Mouse (Mus musculus) forebrain, embryonic 11.5 days (tissue): ENCODE results near the gene Ufc1. TPM values are rescaled to one million over a fixed set of nuclear protein-coding genes. Genes with fewer than 3 reads are reported as not detected.

Experiments
- ATAC-seq: fragments of 200-750 bp; cut with Nextera tagmentation; replicated peaks from 2 replicates; pipeline ENCODE4 v1.8.0; 2017; ENCODE audit warnings: moderate TSS enrichment; ENCODE audit not compliant: low FRiP score
- DNase-seq: peaks from one replicate; pipeline ENCODE4 v3.0.0-alpha.2; 2017; ENCODE audit warnings: low spot score
- H3K27ac ChIP-seq: fragments of 300-500 bp; sonication (generic); 2 replicates; pipeline ENCODE4 v1.5.1; 2014; ENCODE audit warnings: low read depth, low read length
- H3K27me3 ChIP-seq: fragments of 300-500 bp; sonication (generic); 2 replicates; pipeline ENCODE4 v1.6.1; 2014; ENCODE audit warnings: mild to moderate bottlenecking, low read length, mixed read lengths; ENCODE audit not compliant: control insufficient read depth, insufficient read depth
- H3K36me3 ChIP-seq: fragments of 300-500 bp; sonication (generic); 2 replicates; pipeline ENCODE4 v1.6.1; 2014; ENCODE audit warnings: mild to moderate bottlenecking, low read length, moderate library complexity, mixed read lengths; ENCODE audit not compliant: control insufficient read depth, insufficient read depth
- H3K4me1 ChIP-seq: fragments of 300-500 bp; sonication (generic); replicated peaks from 2 replicates; pipeline ENCODE4 v1.6.1; 2014; ENCODE audit warnings: low read length, mixed read lengths; ENCODE audit not compliant: control insufficient read depth, insufficient read depth
- H3K4me2 ChIP-seq: fragments of 300-500 bp; sonication (generic); 2 replicates; pipeline ENCODE4 v1.6.1; 2014; ENCODE audit warnings: low read depth, mild to moderate bottlenecking, low read length, moderate library complexity, mixed read lengths; ENCODE audit not compliant: severe bottlenecking
- H3K4me3 ChIP-seq: fragments of 300-500 bp; sonication (generic); 2 replicates; pipeline ENCODE4 v1.5.1; 2014; ENCODE audit warnings: low read depth, low read length
- H3K9ac ChIP-seq: fragments of 300-500 bp; sonication (generic); 2 replicates; pipeline ENCODE4 v1.6.1; 2014; ENCODE audit warnings: low read length
- H3K9me3 ChIP-seq: fragments of 300-500 bp; sonication (generic); 2 replicates; pipeline ENCODE4 v1.6.1; 2016; ENCODE audit warnings: low read length, mixed read lengths; ENCODE audit not compliant: control insufficient read depth
- WGBS: fragments of 180-500 bp; shearing (Covaris S2); extraction: QIAGEN DNeasy Blood & Tissue Kit; methylation state at CpG from one replicate; pipeline ENCODE4 v1.1.7; 2014; 5-methylcytosine and 5-hydroxymethylcytosine counted together
- polyA plus RNA-seq: library from polyadenylated mRNA; unstranded; fragments of >200 nt; fragmentation: Nextera tagmentation; extraction: Ambion mirVana; gene quantifications from 2 replicates; pipeline ENCODE4 v1.2.1, GENCODE M21; 2014

Gene Ufc1
- polyA plus RNA-seq, 1 experiment from 2014 or later = 92.4 TPM

- Histone ChIP-seq H3K27ac (no peak overlapping the region), H3K9me3 (no peaks in the 10 kb centered on the region), H3K36me3 (peaks cover 16% of the 10 kb centered on the region; the same call in 1 of the 2 replicates), H3K9ac (no peak overlapping the region), H3K4me1 (no peaks in the 10 kb centered on the region), H3K27me3 (no peaks in the 10 kb centered on the region), H3K4me2 (no peak overlapping the region), H3K4me3 (no peak overlapping the region)
- DNase-seq (no peak), ATAC-seq (no peak)
- WGBS = 82% methylated on average over 15 of the region's 15 CpGs
Measured at GRCm38 (mm10) chr1:171239992-171240744, 54.7 kb downstream of the Ufc1 start.

Other genes with a start within 250 kb of the Ufc1 start
- gene Fcgr3, start 230.1 kb downstream of the Ufc1 start, polyA plus RNA-seq = 4.3 TPM in 2 replicates
- gene Cfap126, start 181.1 kb downstream of the Ufc1 start, polyA plus RNA-seq = 1.5 and 2.9 TPM in 2 replicates
- 272 and 277 TPM in 2 replicates for gene Sdhc, start 144.4 kb downstream of the Ufc1 start, polyA plus RNA-seq
- gene Mpz, start 144.3 kb downstream of the Ufc1 start, polyA plus RNA-seq = 0.13 TPM in 1 of 2 replicates, not detected in the other
- gene Pcp4l1, start 98.8 kb downstream of the Ufc1 start, polyA plus RNA-seq = 7.3 and 8.2 TPM in 2 replicates
- gene Nr1i3, start 81.1 kb downstream of the Ufc1 start, polyA plus RNA-seq = 0.17 and 0.23 TPM in 2 replicates
- 31.6 and 39.2 TPM in 2 replicates for gene Tomm40l, start 72.5 kb downstream of the Ufc1 start, polyA plus RNA-seq
- 1.6 and 1.9 TPM in 2 replicates for gene Apoa2, start 70.0 kb downstream of the Ufc1 start, polyA plus RNA-seq
- gene Fcer1g, start 60.7 kb downstream of the Ufc1 start, polyA plus RNA-seq = 18.4 and 18.6 TPM in 2 replicates
- 6.6 and 7.1 TPM in 2 replicates for gene Adamts4, start 44.6 kb downstream of the Ufc1 start, polyA plus RNA-seq
- 257 and 264 TPM in 2 replicates for gene Ndufs2, start 43.6 kb downstream of the Ufc1 start, polyA plus RNA-seq
- gene B4galt3, start 24.7 kb downstream of the Ufc1 start, polyA plus RNA-seq = 72.3 and 75.5 TPM in 2 replicates
- 66.3 and 67.6 TPM in 2 replicates for gene Ppox, start 13.8 kb downstream of the Ufc1 start, polyA plus RNA-seq
- 110 and 114 TPM in 2 replicates for gene Usp21, start 7.0 kb downstream of the Ufc1 start, polyA plus RNA-seq
- 46.5 and 46.7 TPM in 2 replicates for gene Dedd, start 34.1 kb upstream of the Ufc1 start, polyA plus RNA-seq
- 31.7 and 35.6 TPM in 2 replicates for gene Nit1, start 50.6 kb upstream of the Ufc1 start, polyA plus RNA-seq
- gene Pfdn2, start 50.6 kb upstream of the Ufc1 start, polyA plus RNA-seq = 58.4 and 65.7 TPM in 2 replicates
- 1.7 and 2.3 TPM in 2 replicates for gene Klhdc9, start 65.8 kb upstream of the Ufc1 start, polyA plus RNA-seq
- gene Nectin4, start 75.1 kb upstream of the Ufc1 start, polyA plus RNA-seq = 0.90 and 1.2 TPM in 2 replicates
- gene Arhgap30, start 93.9 kb upstream of the Ufc1 start, polyA plus RNA-seq = 0.49 and 0.53 TPM in 2 replicates
- 152 and 170 TPM in 2 replicates for gene Usf1, start 116.3 kb upstream of the Ufc1 start, polyA plus RNA-seq
- gene Tstd1, start 123.8 kb upstream of the Ufc1 start, polyA plus RNA-seq = 4.1 and 5.6 TPM in 2 replicates
- gene F11r, start 142.5 kb upstream of the Ufc1 start, polyA plus RNA-seq = 12.8 and 13.4 TPM in 2 replicates
- gene Alyref2, start 208.5 kb upstream of the Ufc1 start, polyA plus RNA-seq = 12.5 and 13.5 TPM in 2 replicates
- not detected in 2 replicates for gene Itln1, start 240.3 kb upstream of the Ufc1 start, polyA plus RNA-seq